In the genomic region with DNA sequence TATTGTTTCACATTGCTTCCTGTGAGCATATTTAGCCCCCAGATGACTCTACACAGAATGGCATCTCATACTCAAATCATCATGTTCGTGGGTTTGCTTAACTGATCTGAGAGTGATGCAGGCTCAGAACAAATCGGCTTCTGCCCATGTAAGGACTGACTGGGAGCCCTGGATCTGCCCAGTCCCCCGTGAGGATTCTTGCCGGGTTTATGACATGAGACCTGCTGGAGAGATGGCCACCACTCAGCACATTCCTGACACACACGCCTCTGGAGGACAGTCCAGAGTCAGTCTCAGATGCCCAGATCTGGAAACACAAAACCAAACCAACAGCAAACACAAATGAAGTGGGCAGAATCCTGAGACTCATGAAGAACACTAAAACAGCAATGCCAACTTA, we compare ENCODE assay signal across 14 mouse cellular contexts.
"Had no signal": no experiment of that assay in that cellular context is flagged by ENCODE, and none has a peak within 500 bp of the region (broad histone marks: within the 10 kb centered on the region; RNA-seq: fewer than 3 reads in every experiment).

No protein-coding gene starts in this region.

- H3K4me3 ChIP-seq: left cerebral cortex, adult 2 months; limb, embryonic 10.5 days; liver, embryonic 15.5 days; midbrain, embryonic 13.5 days; myocyte; neural tube, embryonic 15.5 days had no signal

- H3K4me2 ChIP-seq: liver, embryonic 11.5 days; liver, embryonic 15.5 days; midbrain, embryonic 13.5 days; neural tube, embryonic 15.5 days had no signal

- H3K27ac ChIP-seq: kidney, postnatal 0 days; left cerebral cortex, adult 2 months; limb, embryonic 10.5 days; liver, embryonic 15.5 days; midbrain, embryonic 13.5 days; neural tube, embryonic 15.5 days had no signal

- ATAC-seq: lung, postnatal 0 days; midbrain, embryonic 13.5 days had no signal

- H3K4me1 ChIP-seq: limb, embryonic 10.5 days; liver, embryonic 15.5 days; midbrain, embryonic 13.5 days; neural tube, embryonic 15.5 days had no signal

- H3K36me3 ChIP-seq: limb, embryonic 10.5 days; liver, embryonic 15.5 days; midbrain, embryonic 13.5 days; neural tube, embryonic 15.5 days had no signal

- H3K9ac ChIP-seq: liver, embryonic 15.5 days; midbrain, embryonic 13.5 days; neural tube, embryonic 15.5 days had no signal

- DNase-seq: lung, adult 2 months; lung, postnatal 36 days; spleen, adult 18-20 months; thymus, adult 18-20 months; thymus, postnatal 14 days had no signal

- H3K9me3 ChIP-seq: limb, embryonic 10.5 days; liver, embryonic 15.5 days; midbrain, embryonic 13.5 days; neural tube, embryonic 15.5 days had no signal

- H3K27me3 ChIP-seq: liver, embryonic 15.5 days; midbrain, embryonic 13.5 days; neural tube, embryonic 15.5 days had no signal
